Mouse (Mus musculus) thymus, postnatal 25 days (tissue): Measurements from ENCODE around the gene Ascl1.

Experiments
- DNase-seq: peaks from one replicate; pipeline ENCODE4 v3.0.0; 2022

The Ascl1 gene

GRCm38 (mm10) chr10:87493576-87493975, at the start of gene Ascl1:
Ascl1 (minus strand) TSS chr10:87493660.
- no peak for DNase-seq

- DNase-seq, result no peak
Measured at GRCm38 (mm10) chr10:87534172-87534571, 40.7 kb upstream of the Ascl1 start.

- DNase-seq, result no peak
Measured at GRCm38 (mm10) chr10:87521646-87522045, 28.2 kb upstream of the Ascl1 start, which contains the start of gene Pah. Pah (plus strand) TSS chr10:87521795.

GRCm38 (mm10) chr10:87520401-87521116, 27.1 kb upstream of the Ascl1 start:
- no peak for DNase-seq

GRCm38 (mm10) chr10:87518585-87518984, 25.1 kb upstream of the Ascl1 start:
- DNase-seq, result no peak

- DNase-seq, result no peak
Measured at GRCm38 (mm10) chr10:87513052-87513451, 19.6 kb upstream of the Ascl1 start.

GRCm38 (mm10) chr10:87508581-87508980, 15.1 kb upstream of the Ascl1 start:
- no peak for DNase-seq

GRCm38 (mm10) chr10:87503946-87504345, 10.5 kb upstream of the Ascl1 start:
- DNase-seq, result peak; percentile 13

- DNase-seq, result no peak
Measured at GRCm38 (mm10) chr10:87502283-87502682, 8.8 kb upstream of the Ascl1 start.

GRCm38 (mm10) chr10:87501659-87502042, 8.2 kb upstream of the Ascl1 start:
- no peak for DNase-seq

- DNase-seq, result no peak
Measured at GRCm38 (mm10) chr10:87500926-87501658, 7.6 kb upstream of the Ascl1 start.

GRCm38 (mm10) chr10:87497056-87497455, 3.6 kb upstream of the Ascl1 start:
- no peak for DNase-seq

GRCm38 (mm10) chr10:87494596-87494995, 1.1 kb upstream of the Ascl1 start:
- DNase-seq, result no peak

GRCm38 (mm10) chr10:87494176-87494575, 716 bp upstream of the Ascl1 start:
- DNase-seq, result no peak

- no peak for DNase-seq
Measured at GRCm38 (mm10) chr10:87492661-87493551, 554 bp downstream of the Ascl1 start.

GRCm38 (mm10) chr10:87492332-87492660, 1.2 kb downstream of the Ascl1 start:
- no peak for DNase-seq

GRCm38 (mm10) chr10:87491485-87492040, 1.9 kb downstream of the Ascl1 start:
- no peak for DNase-seq

GRCm38 (mm10) chr10:87490328-87490727, 3.1 kb downstream of the Ascl1 start:
- DNase-seq, result no peak

GRCm38 (mm10) chr10:87489246-87490009, 4.0 kb downstream of the Ascl1 start:
- no peak for DNase-seq

GRCm38 (mm10) chr10:87488429-87489145, 4.9 kb downstream of the Ascl1 start:
- no peak for DNase-seq
